Mouse (Mus musculus) forelimb bud, embryonic 11.5 days (tissue): ENCODE results near the gene Olfr948.

Source experiments
- DNase-seq: peaks from one replicate; pipeline ENCODE4 v3.0.0-alpha.2; 2012; ENCODE audit warnings: low read depth, low spot score

The Olfr948 gene

DNA sequence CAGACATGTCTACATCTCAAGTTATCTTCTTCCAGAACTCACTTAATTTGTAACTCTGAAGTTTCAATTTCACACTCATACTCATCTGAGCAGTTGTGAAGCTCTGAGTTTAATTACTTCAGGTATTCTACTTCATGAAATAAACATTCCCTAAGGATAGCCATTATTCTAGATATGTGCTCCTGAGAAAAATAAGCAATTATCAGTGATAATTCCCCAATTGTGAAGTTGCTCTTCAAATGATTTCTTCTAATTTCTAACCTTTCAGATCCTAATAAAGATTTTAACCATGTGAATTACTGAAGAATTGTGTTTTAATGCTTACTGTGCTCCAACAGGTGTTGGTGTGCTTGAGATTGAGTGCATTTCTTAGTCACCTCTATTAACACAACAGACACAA lies at the start of gene Olfr948:
Gene Olfr948 (minus strand): TSS at position 101 of the 400 bp plus-strand sequence.
- DNase-seq, result no peak

- no peak for DNase-seq
Observed at GRCm38 (mm10) chr9:39287136-39287535, 38.7 kb downstream of the Olfr948 start.

GRCm38 (mm10) chr9:39276718-39277117 lies 49.1 kb downstream of the Olfr948 start, which contains the start of gene Olfr945:
Gene Olfr945 (minus strand): TSS chr9:39276818.
- DNase-seq, result no peak
